Comparison of ENCODE assay signal across 27 mouse cellular contexts in the genomic region with DNA sequence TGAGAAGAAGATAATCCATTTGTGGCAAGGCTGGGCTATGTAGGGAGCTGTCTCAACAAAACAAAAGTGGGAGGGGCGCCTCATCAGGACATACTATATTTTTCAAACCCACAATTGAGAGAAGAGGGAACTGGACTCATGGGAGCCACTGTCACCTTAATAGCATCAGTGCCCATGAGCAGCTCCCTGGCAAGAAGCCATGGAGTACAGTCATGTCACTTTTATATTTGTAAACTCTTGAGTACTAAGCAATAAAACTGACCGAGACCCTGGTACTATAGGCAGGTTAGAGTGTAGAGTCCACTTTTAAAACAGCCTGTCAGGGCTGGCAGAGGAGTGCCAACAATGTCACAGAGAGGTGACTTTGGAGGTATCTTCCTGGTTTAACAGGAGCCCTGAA. TPM values are rescaled to one million over a fixed set of nuclear protein-coding genes. Genes with fewer than 3 reads are reported as not detected.
DNase-seq lines count a peak whose midpoint lies in the region; ATAC-seq and TF ChIP-seq lines count a peak whose summit lies in the region.
"Had no signal": no experiment of that assay in that cellular context is flagged by ENCODE, and none has a peak within 500 bp of the region (broad histone marks: within the 10 kb centered on the region; RNA-seq: fewer than 3 reads in every experiment).

No protein-coding gene starts in this region.

- 0 out of 4 replicates have a peak overlapping the region, but pooled peaks of 1 of the 2 experiments have one; percentile 3 for H3K27ac ChIP-seq in heart, embryonic 14.5 days (replicated peaks in 1 of 2; ENCODE audit: control insufficient read depth in 1 of 2, insufficient read depth in 1 of 2, low read depth in 2 of 2, low read length in 2 of 2)
- no peak overlapping the region for H3K27ac ChIP-seq in testis, adult 2 months (ENCODE audit: control insufficient read depth, insufficient read depth, low read depth, low read length)
- H3K27ac ChIP-seq: forebrain, embryonic 13.5 days; hindbrain, embryonic 10.5 days; hindbrain, postnatal 0 days; kidney, postnatal 0 days; liver, embryonic 15.5 days; stomach, postnatal 0 days had no signal

- H3K4me2 ChIP-seq in heart, embryonic 14.5 days (ENCODE audit: low read length) = no peak overlapping the region
- H3K4me2 ChIP-seq: liver, embryonic 15.5 days had no signal

- H3K4me1 ChIP-seq in heart, embryonic 14.5 days (ENCODE audit: control insufficient read depth in 2 of 2, insufficient read depth in 2 of 2, low read length in 2 of 2) = peaks cover 20 to 64% of the 10 kb centered on the region in 2 experiments
- H3K4me1 ChIP-seq in testis, adult 2 months (ENCODE audit: control insufficient read depth, insufficient read depth, low read length) = peaks cover 10% of the 10 kb centered on the region

- TF ChIP-seq CTCF in testis, adult 2 months (IDR thresholded peaks at IDR 0.05; ENCODE audit: control insufficient read depth, insufficient read depth, insufficient replicate concordance, low read depth, low read length) = no peak

- H3K27me3 ChIP-seq in heart, embryonic 14.5 days (ENCODE audit: control insufficient read depth, insufficient read depth, low read length) = no peaks in the 10 kb centered on the region
- H3K27me3 ChIP-seq in testis, adult 2 months (ENCODE audit: control insufficient read depth, insufficient read depth, low read length) = no peaks in the 10 kb centered on the region
- H3K27me3 ChIP-seq: forebrain, embryonic 13.5 days; liver, embryonic 15.5 days had no signal

- TF ChIP-seq POLR2A in testis, adult 2 months (IDR thresholded peaks at IDR 0.05; ENCODE audit: control insufficient read depth, low read depth, low read length) = no peak

- no peaks in the 10 kb centered on the region for H3K9me3 ChIP-seq in heart, embryonic 14.5 days (ENCODE audit: control insufficient read depth, low read length)
- H3K9me3 ChIP-seq: forebrain, embryonic 13.5 days; hindbrain, embryonic 10.5 days; liver, embryonic 15.5 days had no signal

- intact Hi-C loops in heart, postnatal 36 days (cut with DNase I) = no loop called here

- no peak overlapping the region for H3K4me3 ChIP-seq in heart, embryonic 14.5 days (ENCODE audit: control insufficient read depth in 1 of 2, insufficient read depth in 1 of 2, low read depth in 1 of 2, low read length in 2 of 2)
- peak overlapping the region; percentile 13; the same call in 1 of the 2 replicates for H3K4me3 ChIP-seq in testis, adult 2 months (ENCODE audit: control insufficient read depth, low read depth, low read length)
- H3K4me3 ChIP-seq: hindbrain, embryonic 10.5 days; liver, embryonic 15.5 days had no signal

- 61% methylated on average over 2 of the region's 2 CpGs for WGBS in heart, embryonic 14.5 days

- DNase-seq in adrenal gland, adult 2 months = peak; percentile 34
- no peak for DNase-seq in adrenal gland, adult 18-20 months (ENCODE audit: low spot score in 2 of 2)
- no peak for DNase-seq in heart, postnatal 36 days
- DNase-seq in testis, postnatal 14 days (ENCODE audit: low spot score) = no peak
- no peak for DNase-seq in cerebellum, postnatal 25 days
- DNase-seq: cerebellum, adult 18-20 months; gastrocnemius, postnatal 14 days; kidney, adult 18-20 months; lung, postnatal 10 days; right cerebral cortex, postnatal 25 days; thymus, postnatal 14 days had no signal

- H3K9ac ChIP-seq in heart, embryonic 14.5 days (ENCODE audit: low read length) = 0 out of 2 replicates have a peak overlapping the region, but pooled peaks have one; percentile 21
- H3K9ac ChIP-seq: forebrain, embryonic 13.5 days; liver, embryonic 15.5 days had no signal

- ATAC-seq in heart, embryonic 14.5 days (ENCODE audit: insufficient number of reproducible peaks, insufficient read depth, low FRiP score, low read depth) = no peak
- no peak for ATAC-seq in activated CD4-positive, CD25-positive, alpha-beta regulatory T cell, adult 4 months
- ATAC-seq: forebrain, embryonic 13.5 days; hindbrain, postnatal 0 days; midbrain, embryonic 16.5 days had no signal

- H3K36me3 ChIP-seq in heart, embryonic 14.5 days (ENCODE audit: control insufficient read depth, insufficient read depth, low read length) = no peaks in the 10 kb centered on the region
- peaks cover 5% of the 10 kb centered on the region for H3K36me3 ChIP-seq in testis, adult 2 months (ENCODE audit: control insufficient read depth, insufficient read depth, low read length)
- H3K36me3 ChIP-seq: hindbrain, embryonic 10.5 days; liver, embryonic 15.5 days had no signal

RNA-seq across cellular contexts. Expression of a gene that starts 3.7 kb away (rescaled TPM):
- total RNA-seq in adrenal gland, adult 2 months (2021) = 10 to 100 TPM; 36.2 to 39.0 TPM
- polyA plus RNA-seq in adrenal gland, adult 2 months (2012; rRNA removed) = 8.5 and 11.7 TPM in 2 replicates
- total RNA-seq in adrenal gland, adult 18-20 months (2021) = 10 to 100 TPM; 33.4 to 41.4 TPM
- polyA plus RNA-seq in heart, embryonic 14.5 days (2014; fragmentation: Nextera tagmentation; extraction: Ambion mirVana) = 52.3 and 55.6 TPM in 2 replicates
- 10 to 100 TPM; 24.8 to 29.1 TPM for total RNA-seq in heart, postnatal 36 days (2021)
- polyA plus RNA-seq in testis, adult 2 months (2012; rRNA removed) = 204 and 209 TPM in 2 replicates
- polyA plus RNA-seq in activated CD4-positive, CD25-positive, alpha-beta regulatory T cell, adult 4 months (2017; shearing (Covaris generic)) = 10 to 100 TPM; 43.5 to 51.0 TPM

RNA-seq across cellular contexts. Expression of a gene that starts 35.2 kb away (rescaled TPM):
- total RNA-seq in adrenal gland, adult 2 months (2021) = 10 to 100 TPM; 21.8 to 31.7 TPM
- 1.4 and 1.5 TPM in 2 replicates for polyA plus RNA-seq in adrenal gland, adult 2 months (2012; rRNA removed)
- 10 to 100 TPM; 25.5 to 34.6 TPM for total RNA-seq in adrenal gland, adult 18-20 months (2021)
- 23.6 and 26.0 TPM in 2 replicates for polyA plus RNA-seq in heart, embryonic 14.5 days (2014; fragmentation: Nextera tagmentation; extraction: Ambion mirVana)
- total RNA-seq in heart, postnatal 36 days (2021) = 10 to 100 TPM; 11.3 to 15.0 TPM
- polyA plus RNA-seq in testis, adult 2 months (2012; rRNA removed) = 12.2 and 13.6 TPM in 2 replicates
- polyA plus RNA-seq in activated CD4-positive, CD25-positive, alpha-beta regulatory T cell, adult 4 months (2017; shearing (Covaris generic)) = 10 to 100 TPM; 33.4 to 43.1 TPM

RNA-seq across cellular contexts. Expression of a gene that starts 58.6 kb away (rescaled TPM):
- total RNA-seq in adrenal gland, adult 2 months (2021) = under 1 TPM; 0.23 to 0.24 TPM
- polyA plus RNA-seq in adrenal gland, adult 2 months (2012; rRNA removed) = 0.13 and 0.20 TPM in 2 replicates
- under 1 TPM in 1 of 2 experiments, not detected in 1; 0.99 TPM for total RNA-seq in adrenal gland, adult 18-20 months (2021)
- not detected in 2 replicates for polyA plus RNA-seq in heart, embryonic 14.5 days (2014; fragmentation: Nextera tagmentation; extraction: Ambion mirVana)
- not detected for total RNA-seq in heart, postnatal 36 days (2021)
- 0.08 TPM in 1 of 2 replicates, not detected in the other for polyA plus RNA-seq in testis, adult 2 months (2012; rRNA removed)
- not detected for polyA plus RNA-seq in activated CD4-positive, CD25-positive, alpha-beta regulatory T cell, adult 4 months (2017; shearing (Covaris generic))
- total RNA-seq: gastrocnemius, postnatal 14 days; heart, adult 8-10 months; layer of hippocampus, adult 18-20 months; left cerebral cortex, postnatal 25 days; megakaryocyte-erythroid progenitor cell, adult 5-6 weeks had no signal
- polyA plus RNA-seq: embryonic facial prominence, embryonic 11.5 days; forebrain, embryonic 13.5 days; hindbrain, embryonic 10.5 days; hindbrain, postnatal 0 days; kidney, postnatal 0 days; limb, embryonic 14.5 days; liver, embryonic 15.5 days; midbrain, embryonic 16.5 days; stomach, postnatal 0 days had no signal
